Mouse (Mus musculus): ENCODE results near the gene Aldh2. TPM values are rescaled to one million over a fixed set of nuclear protein-coding genes. Genes with fewer than 3 reads are reported as not detected.

Gene Aldh2
- total RNA-seq, 2 experiments from 2014 or later = 104 to 113 TPM

GRCm38 (mm10) chr5:121597991-121598537, 4.4 kb upstream of the Aldh2 start:
- intact Hi-C loops (cut with DNase I; ENCODE audit: low total_unique reads) = no loop called here

GRCm38 (mm10) chr5:121597332-121597731, 3.7 kb upstream of the Aldh2 start:
- DNase-seq = no peak
- intact Hi-C loops (cut with DNase I; ENCODE audit: low total_unique reads) = no loop called here

More at GRCm38 (mm10) chr5:121597991-121598537, 4.4 kb upstream of the Aldh2 start:
- no peak for DNase-seq

- intact Hi-C loops (cut with DNase I; ENCODE audit: low total_unique reads) = no loop called here
- no peak for DNase-seq
Observed at GRCm38 (mm10) chr5:121596226-121596625, 2.6 kb upstream of the Aldh2 start.

- DNase-seq = no peak
- intact Hi-C loops (cut with DNase I; ENCODE audit: low total_unique reads) = no loop called here
Observed at GRCm38 (mm10) chr5:121595758-121596157, 2.1 kb upstream of the Aldh2 start.

GRCm38 (mm10) chr5:121594714-121595313, 1.2 kb upstream of the Aldh2 start:
- intact Hi-C loops (cut with DNase I; ENCODE audit: low total_unique reads) = no loop called here
- no peak for DNase-seq

- intact Hi-C loops (cut with DNase I; ENCODE audit: low total_unique reads) = no loop called here
Observed at GRCm38 (mm10) chr5:121592816-121593407, 712 bp downstream of the Aldh2 start.

GRCm38 (mm10) chr5:121592064-121592815, 1.4 kb downstream of the Aldh2 start:
- no peak for DNase-seq

More at GRCm38 (mm10) chr5:121592816-121593407, 712 bp downstream of the Aldh2 start:
- no peak for DNase-seq

GRCm38 (mm10) chr5:121591417-121592063, 2.1 kb downstream of the Aldh2 start:
- DNase-seq = no peak
- intact Hi-C loops (cut with DNase I; ENCODE audit: low total_unique reads) = no loop called here

More at GRCm38 (mm10) chr5:121592064-121592815, 1.4 kb downstream of the Aldh2 start:
- intact Hi-C loops (cut with DNase I; ENCODE audit: low total_unique reads) = no loop called here

- DNase-seq = no peak
- intact Hi-C loops (cut with DNase I; ENCODE audit: low total_unique reads) = no loop called here
Observed at GRCm38 (mm10) chr5:121589928-121590327, 3.7 kb downstream of the Aldh2 start.

GRCm38 (mm10) chr5:121586400-121587039, 7.1 kb downstream of the Aldh2 start:
- DNase-seq = peak; percentile 26
- intact Hi-C loops (cut with DNase I; ENCODE audit: low total_unique reads) = no loop called here

GRCm38 (mm10) chr5:121585699-121586098, 7.9 kb downstream of the Aldh2 start:
- intact Hi-C loops (cut with DNase I; ENCODE audit: low total_unique reads) = no loop called here

GRCm38 (mm10) chr5:121585005-121585404, 8.6 kb downstream of the Aldh2 start:
- intact Hi-C loops (cut with DNase I; ENCODE audit: low total_unique reads) = no loop called here
- DNase-seq = no peak

More at GRCm38 (mm10) chr5:121585699-121586098, 7.9 kb downstream of the Aldh2 start:
- DNase-seq = no peak

- peak; percentile 96 for DNase-seq
- intact Hi-C loops (cut with DNase I; ENCODE audit: low total_unique reads) = no loop called here
Observed at GRCm38 (mm10) chr5:121583765-121584501, 9.7 kb downstream of the Aldh2 start.

- DNase-seq = no peak
- intact Hi-C loops (cut with DNase I; ENCODE audit: low total_unique reads) = no loop called here
Observed at GRCm38 (mm10) chr5:121581945-121582344, 11.7 kb downstream of the Aldh2 start.

- intact Hi-C loops (cut with DNase I; ENCODE audit: low total_unique reads) = no loop called here
- peak; percentile 59 for DNase-seq
Observed at GRCm38 (mm10) chr5:121576927-121577488, 16.6 kb downstream of the Aldh2 start.

- DNase-seq = no peak
Observed at GRCm38 (mm10) chr5:121575867-121576266, 17.8 kb downstream of the Aldh2 start.

GRCm38 (mm10) chr5:121574145-121574544, 19.5 kb downstream of the Aldh2 start:
- intact Hi-C loops (cut with DNase I; ENCODE audit: low total_unique reads) = no loop called here
- DNase-seq = no peak

More at GRCm38 (mm10) chr5:121575867-121576266, 17.8 kb downstream of the Aldh2 start:
- intact Hi-C loops (cut with DNase I; ENCODE audit: low total_unique reads) = no loop called here

- intact Hi-C loops (cut with DNase I; ENCODE audit: low total_unique reads) = no loop called here
- DNase-seq = no peak
Observed at GRCm38 (mm10) chr5:121570787-121571186, 22.8 kb downstream of the Aldh2 start.

All from gastrocnemius, postnatal 14 days (tissue).